Mouse (Mus musculus) kidney, embryonic 16.5 days (tissue): Measurements from ENCODE around the gene Syt8. TPM values are rescaled to one million over a fixed set of nuclear protein-coding genes. Genes with fewer than 3 reads are reported as not detected.

Experiments
- ATAC-seq: fragments of 200-750 bp; cut with Nextera tagmentation; 2 replicates; pipeline ENCODE4 v1.8.0; 2017; ENCODE audit warnings: moderate TSS enrichment; ENCODE audit not compliant: low FRiP score, low TSS enrichment
- H3K27ac ChIP-seq: fragments of 300-500 bp; sonication (generic); 2 replicates; pipeline ENCODE4 v1.5.1; 2014; ENCODE audit warnings: low read length
- H3K27me3 ChIP-seq: fragments of 300-500 bp; sonication (generic); 2 replicates; pipeline ENCODE4 v1.6.1; 2014; ENCODE audit warnings: low read length, control low read depth, mixed read lengths; ENCODE audit not compliant: insufficient read depth
- H3K36me3 ChIP-seq: fragments of 300-500 bp; sonication (generic); 2 replicates; pipeline ENCODE4 v1.6.1; 2014; ENCODE audit warnings: low read length, control low read depth, mixed read lengths; ENCODE audit not compliant: insufficient read depth
- H3K4me1 ChIP-seq: fragments of 300-500 bp; sonication (generic); 2 replicates; pipeline ENCODE4 v1.6.1; 2014; ENCODE audit warnings: low read length, control low read depth, mixed read lengths; ENCODE audit not compliant: insufficient read depth
- H3K4me2 ChIP-seq: fragments of 300-500 bp; sonication (generic); replicated peaks from 2 replicates; pipeline ENCODE4 v1.6.1; 2014; ENCODE audit warnings: low read depth, low read length
- H3K4me3 ChIP-seq: fragments of 300-500 bp; sonication (generic); 2 replicates; pipeline ENCODE4 v1.5.1; 2014; ENCODE audit warnings: mild to moderate bottlenecking, low read length
- H3K9ac ChIP-seq: fragments of 300-500 bp; sonication (generic); replicated peaks from 2 replicates; pipeline ENCODE4 v1.6.1; 2014; ENCODE audit warnings: low read length
- H3K9me3 ChIP-seq: fragments of 300-500 bp; sonication (generic); 2 replicates; pipeline ENCODE4 v1.6.1; 2016; ENCODE audit warnings: low read length, control low read depth
- WGBS: fragments of 180-500 bp; shearing (Covaris S2); extraction: QIAGEN DNeasy Blood & Tissue Kit; methylation state at CpG from one replicate; pipeline ENCODE4 v1.1.7; 2014; 5-methylcytosine and 5-hydroxymethylcytosine counted together
- polyA plus RNA-seq: library from polyadenylated mRNA; unstranded; fragments of >200 nt; fragmentation: Nextera tagmentation; extraction: Ambion mirVana; gene quantifications from 2 replicates; pipeline ENCODE4 v1.2.1, GENCODE M21; 2015

Gene Syt8
- polyA plus RNA-seq, 1 experiment from 2014 or later: 4.0 TPM

GRCm38 (mm10) chr7:142470808-142471413, 36.3 kb downstream of the Syt8 start:
- peak; percentile 81 for ATAC-seq
- no peak overlapping the region for H3K4me2 ChIP-seq

GRCm38 (mm10) chr7:142471414-142471861, 36.8 kb downstream of the Syt8 start:
- 25% methylated on average over 5 of the region's 6 CpGs for WGBS
- Histone ChIP-seq H3K4me3 (peak overlapping the region; percentile 43), H3K9ac (peak overlapping the region; percentile 77), H3K27ac (peak overlapping the region; percentile 97), H3K4me2 (peak overlapping the region; percentile 54), H3K36me3 (no peaks in the 10 kb centered on the region), H3K4me1 (peaks cover 55% of the 10 kb centered on the region), H3K27me3 (no peaks in the 10 kb centered on the region), H3K9me3 (no peaks in the 10 kb centered on the region)
- ATAC-seq: peak; percentile 73

More at GRCm38 (mm10) chr7:142470808-142471413, 36.3 kb downstream of the Syt8 start:
- peaks cover 49% of the 10 kb centered on the region for H3K4me1 ChIP-seq
- no peaks in the 10 kb centered on the region for H3K36me3 ChIP-seq
- no peaks in the 10 kb centered on the region for H3K9me3 ChIP-seq
- no peaks in the 10 kb centered on the region for H3K27me3 ChIP-seq
- 0 out of 2 replicates have a peak overlapping the region, but pooled peaks have one; percentile 77 for H3K9ac ChIP-seq
- peak overlapping the region; percentile 97 for H3K27ac ChIP-seq
- H3K4me3 ChIP-seq: no peak overlapping the region
- 9% methylated on average over 4 of the region's 4 CpGs for WGBS

GRCm38 (mm10) chr7:142471884-142472570, 37.4 kb downstream of the Syt8 start:
- Histone ChIP-seq H3K27me3 (no peaks in the 10 kb centered on the region), H3K9me3 (no peaks in the 10 kb centered on the region), H3K36me3 (no peaks in the 10 kb centered on the region), H3K4me3 (peak overlapping the region; percentile 43), H3K4me1 (peaks cover 61% of the 10 kb centered on the region), H3K4me2 (peak overlapping the region; percentile 54), H3K27ac (peak overlapping the region; percentile 97), H3K9ac (peak overlapping the region; percentile 77)
- ATAC-seq: no peak
- WGBS: 16% methylated on average over 15 of the region's 15 CpGs

GRCm38 (mm10) chr7:142472936-142473335, 38.3 kb downstream of the Syt8 start:
- peak overlapping the region; percentile 77 for H3K9ac ChIP-seq
- H3K4me3 ChIP-seq: peak overlapping the region; percentile 43
- H3K36me3 ChIP-seq: no peaks in the 10 kb centered on the region
- H3K4me1 ChIP-seq: peaks cover 67% of the 10 kb centered on the region
- H3K27me3 ChIP-seq: no peaks in the 10 kb centered on the region
- no peak for ATAC-seq
- H3K4me2 ChIP-seq: peak overlapping the region; percentile 54
- 75% methylated on average over 4 of the region's 4 CpGs for WGBS
- peak overlapping the region; percentile 97 for H3K27ac ChIP-seq
- no peaks in the 10 kb centered on the region for H3K9me3 ChIP-seq

- Histone ChIP-seq H3K36me3 (no peaks in the 10 kb centered on the region), H3K9me3 (no peaks in the 10 kb centered on the region), H3K27ac (peak overlapping the region; percentile 97), H3K9ac (peak overlapping the region; percentile 77; the same call in 1 of the 2 replicates), H3K27me3 (no peaks in the 10 kb centered on the region), H3K4me3 (peak overlapping the region; percentile 43), H3K4me2 (peak overlapping the region; percentile 54), H3K4me1 (peaks cover 69% of the 10 kb centered on the region)
- no peak for ATAC-seq
- WGBS: 81% methylated on average over 2 of the region's 2 CpGs
These were observed 38.8 kb downstream of the Syt8 start for GRCm38 (mm10) chr7:142473476-142473875.

- H3K27ac ChIP-seq: peak overlapping the region; percentile 59; the same call in 1 of the 2 replicates
- WGBS: 54% methylated on average over 14 of the region's 14 CpGs
- peak overlapping the region; percentile 54 for H3K4me2 ChIP-seq
These were observed 40.1 kb downstream of the Syt8 start for GRCm38 (mm10) chr7:142474799-142475198.

DNA sequence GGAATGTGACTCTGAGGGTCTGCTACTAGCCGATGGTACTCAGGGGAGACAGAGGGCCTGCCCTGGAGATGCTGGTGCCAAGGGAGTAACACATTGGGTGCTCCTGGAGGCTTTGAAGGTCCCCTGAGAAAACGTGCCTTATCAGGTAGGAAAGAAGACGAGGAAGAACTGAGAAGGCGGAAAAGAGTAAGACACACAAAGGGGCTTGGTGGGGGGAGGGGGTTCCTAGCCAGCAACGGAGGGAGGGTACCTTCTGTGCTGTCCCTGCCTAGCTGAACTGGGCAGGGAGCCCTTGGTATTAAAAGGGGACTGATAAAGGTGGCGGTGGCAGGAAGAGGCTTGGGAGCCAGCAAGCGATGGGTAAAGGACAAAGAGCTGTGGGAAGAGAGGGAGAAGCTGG, 41.0 kb downstream of the Syt8 start:
- H3K27ac ChIP-seq: peak overlapping the region; percentile 59; the same call in 1 of the 2 replicates
- H3K27me3 ChIP-seq: no peaks in the 10 kb centered on the region
- H3K36me3 ChIP-seq: no peaks in the 10 kb centered on the region
- peak overlapping the region; percentile 43 for H3K4me3 ChIP-seq
- H3K4me1 ChIP-seq: peaks cover 57% of the 10 kb centered on the region
- H3K4me2 ChIP-seq: peak overlapping the region; percentile 54
- peak overlapping the region; percentile 59 for H3K9ac ChIP-seq
- H3K9me3 ChIP-seq: no peaks in the 10 kb centered on the region
- ATAC-seq: no peak
- 53% methylated on average over 7 of the region's 7 CpGs for WGBS

More at GRCm38 (mm10) chr7:142474799-142475198, 40.1 kb downstream of the Syt8 start:
- peaks cover 65% of the 10 kb centered on the region for H3K4me1 ChIP-seq
- H3K9ac ChIP-seq: peak overlapping the region; percentile 59
- no peak for ATAC-seq
- no peaks in the 10 kb centered on the region for H3K9me3 ChIP-seq
- H3K27me3 ChIP-seq: no peaks in the 10 kb centered on the region
- no peaks in the 10 kb centered on the region for H3K36me3 ChIP-seq
- peak overlapping the region; percentile 43 for H3K4me3 ChIP-seq

GRCm38 (mm10) chr7:142476271-142476670, 41.6 kb downstream of the Syt8 start:
- H3K36me3 ChIP-seq: no peaks in the 10 kb centered on the region
- H3K4me3 ChIP-seq: peak overlapping the region; percentile 43; the same call in 1 of the 2 replicates
- H3K27ac ChIP-seq: peak overlapping the region; percentile 59; the same call in 1 of the 2 replicates
- ATAC-seq: no peak
- peak overlapping the region; percentile 59; the same call in 1 of the 2 replicates for H3K9ac ChIP-seq
- peak overlapping the region; percentile 54 for H3K4me2 ChIP-seq
- H3K27me3 ChIP-seq: no peaks in the 10 kb centered on the region
- H3K9me3 ChIP-seq: no peaks in the 10 kb centered on the region
- H3K4me1 ChIP-seq: peaks cover 58% of the 10 kb centered on the region
- WGBS: 81% methylated on average over 5 of the region's 5 CpGs

- Histone ChIP-seq H3K9ac (0 out of 2 replicates have a peak overlapping the region, but pooled peaks have one; percentile 5), H3K27me3 (no peaks in the 10 kb centered on the region), H3K4me2 (peak overlapping the region; percentile 54), H3K27ac (no peak overlapping the region), H3K36me3 (no peaks in the 10 kb centered on the region), H3K4me1 (peaks cover 58% of the 10 kb centered on the region), H3K9me3 (no peaks in the 10 kb centered on the region), H3K4me3 (peak overlapping the region; percentile 43; the same call in 1 of the 2 replicates)
- ATAC-seq: no peak
- WGBS: 53% methylated on average over 13 of the region's 13 CpGs
These were observed 42.3 kb downstream of the Syt8 start for GRCm38 (mm10) chr7:142476795-142477452.
